Mouse (Mus musculus) thymus, adult 2 months (tissue): ENCODE results near the gene Pknox2. TPM values are rescaled to one million over a fixed set of nuclear protein-coding genes. Genes with fewer than 3 reads are reported as not detected.

Source experiments
- DNase-seq: peaks from one replicate; pipeline ENCODE4 v3.0.0; 2021
- H3K27ac ChIP-seq: fragments of 200-500 bp; 2 replicates; pipeline ENCODE4 v1.5.1; 2012; ENCODE audit warnings: low read length, control low read depth; ENCODE audit not compliant: control insufficient read depth, insufficient read depth
- H3K27me3 ChIP-seq: fragments of 200-500 bp; 2 replicates; pipeline ENCODE4 v1.6.1; 2012; ENCODE audit warnings: mild to moderate bottlenecking, low read length, moderate library complexity, mixed read lengths; ENCODE audit not compliant: control insufficient read depth, insufficient read depth
- H3K36me3 ChIP-seq: fragments of 200-500 bp; 2 replicates; pipeline ENCODE4 v1.6.1; 2012; ENCODE audit warnings: mild to moderate bottlenecking, low read length, moderate library complexity; ENCODE audit not compliant: control insufficient read depth, insufficient read depth
- H3K4me1 ChIP-seq: fragments of 200-500 bp; replicated peaks from 2 replicates; pipeline ENCODE4 v1.6.1; 2012; ENCODE audit warnings: low read length; ENCODE audit not compliant: control insufficient read depth, insufficient read depth
- H3K4me3 ChIP-seq: fragments of 200-500 bp; 2 replicates; pipeline ENCODE4 v1.5.1; 2012; ENCODE audit warnings: mild to moderate bottlenecking, low read length, control low read depth, moderate library complexity; ENCODE audit not compliant: control insufficient read depth, insufficient read depth
- CTCF ChIP-seq: fragments of 200-500 bp; IDR thresholded peaks from 2 replicates; pipeline ENCODE4 v1.5.1; 2012; ENCODE audit warnings: mild to moderate bottlenecking, control low read depth, low read length, moderate library complexity, borderline replicate concordance; ENCODE audit not compliant: control insufficient read depth, poor library complexity, insufficient read depth; ENCODE audit errors: extremely low read depth
- POLR2A ChIP-seq: fragments of 200-500 bp; IDR thresholded peaks from 2 replicates; pipeline ENCODE4 v1.6.1; 2012; ENCODE audit warnings: mild to moderate bottlenecking, low read length, control low read depth, moderate library complexity; ENCODE audit not compliant: control insufficient read depth, poor library complexity, insufficient read depth; ENCODE audit errors: extremely low read depth
- WGBS: fragments of 180-500 bp; shearing (Covaris S2); methylation state at CpG from one replicate; pipeline ENCODE4 v1.1.7; 2018; 5-methylcytosine and 5-hydroxymethylcytosine counted together
- polyA plus RNA-seq: library from polyadenylated mRNA; depleted of rRNA; stranded (reverse); fragments of >200 nt; gene quantifications from 2 replicates; pipeline ENCODE4 v1.2.3, GENCODE M21; 2012

Gene Pknox2
- polyA plus RNA-seq, 1 experiment, result 3.2 TPM

- DNase-seq, result no peak
- no peaks in the 10 kb centered on the region for H3K36me3 ChIP-seq
- no peaks in the 10 kb centered on the region for H3K27me3 ChIP-seq
- H3K4me3 ChIP-seq, result no peak overlapping the region
- no peak for TF ChIP-seq POLR2A
- no peak for TF ChIP-seq CTCF
- H3K27ac ChIP-seq, result no peak overlapping the region
- 56% methylated on average over 4 of the region's 4 CpGs for WGBS
- no peaks in the 10 kb centered on the region for H3K4me1 ChIP-seq
Measured at GRCm38 (mm10) chr9:36864862-36865813, 282.1 kb downstream of the Pknox2 start.

GRCm38 (mm10) chr9:36863694-36864093 lies 283.5 kb downstream of the Pknox2 start:
- no peaks in the 10 kb centered on the region for H3K27me3 ChIP-seq
- no peaks in the 10 kb centered on the region for H3K4me1 ChIP-seq
- H3K4me3 ChIP-seq, result no peak overlapping the region
- 76% methylated on average over 3 of the region's 3 CpGs for WGBS
- no peaks in the 10 kb centered on the region for H3K36me3 ChIP-seq
- H3K27ac ChIP-seq, result no peak overlapping the region
- no peak for TF ChIP-seq CTCF
- TF ChIP-seq POLR2A, result no peak
- DNase-seq, result no peak

- 63% methylated on average over 2 of the region's 2 CpGs for WGBS
- DNase-seq, result no peak
- H3K27ac ChIP-seq, result no peak overlapping the region
- TF ChIP-seq CTCF (no peak), POLR2A (no peak)
- H3K27me3 ChIP-seq, result no peaks in the 10 kb centered on the region
- H3K4me1 ChIP-seq, result no peaks in the 10 kb centered on the region
- no peaks in the 10 kb centered on the region for H3K36me3 ChIP-seq
- H3K4me3 ChIP-seq, result no peak overlapping the region
Measured at GRCm38 (mm10) chr9:36862576-36862975, 284.6 kb downstream of the Pknox2 start.

GRCm38 (mm10) chr9:36858677-36859076 lies 288.5 kb downstream of the Pknox2 start:
- DNase-seq, result no peak
- 71% methylated on average over 4 of the region's 4 CpGs for WGBS
- no peaks in the 10 kb centered on the region for H3K4me1 ChIP-seq
- no peaks in the 10 kb centered on the region for H3K36me3 ChIP-seq
- no peak overlapping the region for H3K4me3 ChIP-seq
- TF ChIP-seq CTCF, result no peak
- TF ChIP-seq POLR2A, result no peak
- H3K27ac ChIP-seq, result no peak overlapping the region
- H3K27me3 ChIP-seq, result no peaks in the 10 kb centered on the region

- no peak for TF ChIP-seq POLR2A
- no peak for TF ChIP-seq CTCF
- no peak for DNase-seq
- no peak overlapping the region for H3K4me3 ChIP-seq
- no peaks in the 10 kb centered on the region for H3K36me3 ChIP-seq
- no peak overlapping the region for H3K27ac ChIP-seq
- no peaks in the 10 kb centered on the region for H3K4me1 ChIP-seq
- H3K27me3 ChIP-seq, result no peaks in the 10 kb centered on the region
- 61% methylated on average over 8 of the region's 8 CpGs for WGBS
Measured at GRCm38 (mm10) chr9:36857476-36858117, 289.6 kb downstream of the Pknox2 start.

GRCm38 (mm10) chr9:36856351-36856750 lies 290.9 kb downstream of the Pknox2 start:
- no peaks in the 10 kb centered on the region for H3K27me3 ChIP-seq
- no peaks in the 10 kb centered on the region for H3K36me3 ChIP-seq
- 90% methylated on average over 2 of the region's 2 CpGs for WGBS
- no peaks in the 10 kb centered on the region for H3K4me1 ChIP-seq
- no peak overlapping the region for H3K27ac ChIP-seq
- no peak for DNase-seq
- H3K4me3 ChIP-seq, result no peak overlapping the region
- no peak for TF ChIP-seq CTCF
- TF ChIP-seq POLR2A, result no peak
